Mouse (Mus musculus): ENCODE data around the gene Ocln. TPM values are rescaled to one million over a fixed set of nuclear protein-coding genes. Genes with fewer than 3 reads are reported as not detected.
A peak's percentile ranks its signal among the peaks of the same experiment; 100 is the strongest.
"Not testable (repeated sequence)": the region's sequence is repeated elsewhere in the genome, so short reads cannot be mapped to it uniquely, and the experiment has no call there.

The Ocln gene
- polyA plus RNA-seq, 1 experiment from 2014 or later: 3.7 TPM

GRCm38 (mm10) chr13:100512792-100513191 is 39.7 kb downstream of the Ocln start:
- Histone ChIP-seq H3K9ac (replicated peaks; ENCODE audit: low read depth, low read length) (no peak overlapping the region), H3K9me3 (ENCODE audit: control insufficient read depth, low read length) (no peaks in the 10 kb centered on the region), H3K4me2 (ENCODE audit: low read depth, low read length) (no peak overlapping the region), H3K36me3 (ENCODE audit: control insufficient read depth, insufficient read depth, low read length) (no peaks in the 10 kb centered on the region), H3K4me3 (ENCODE audit: low read depth, low read length) (no peak overlapping the region), H3K27me3 (ENCODE audit: control insufficient read depth, insufficient read depth, low read length) (no peaks in the 10 kb centered on the region), H3K27ac (ENCODE audit: low read depth, low read length) (no peak overlapping the region), H3K4me1 (ENCODE audit: control insufficient read depth, insufficient read depth, low read length) (no peaks in the 10 kb centered on the region)
- 92% methylated on average over 2 of the region's 2 CpGs for WGBS
- no peak for ATAC-seq (ENCODE audit: low read depth)

- H3K9me3 ChIP-seq (ENCODE audit: control insufficient read depth, low read length): no peaks in the 10 kb centered on the region
- no peaks in the 10 kb centered on the region for H3K27me3 ChIP-seq (ENCODE audit: control insufficient read depth, insufficient read depth, low read length)
- H3K4me1 ChIP-seq (ENCODE audit: control insufficient read depth, insufficient read depth, low read length): no peaks in the 10 kb centered on the region
- WGBS: 82% methylated on average over 4 of the region's 4 CpGs
- no peaks in the 10 kb centered on the region for H3K36me3 ChIP-seq (ENCODE audit: control insufficient read depth, insufficient read depth, low read length)
- H3K27ac ChIP-seq (ENCODE audit: low read depth, low read length): no peak overlapping the region
- H3K4me2 ChIP-seq (ENCODE audit: low read depth, low read length): no peak overlapping the region
- H3K9ac ChIP-seq (replicated peaks; ENCODE audit: low read depth, low read length): no peak overlapping the region
- ATAC-seq (ENCODE audit: low read depth): no peak
- no peak overlapping the region for H3K4me3 ChIP-seq (ENCODE audit: low read depth, low read length)
Observed at GRCm38 (mm10) chr13:100511860-100512364, 40.6 kb downstream of the Ocln start.

GRCm38 (mm10) chr13:100511146-100511859 is 41.2 kb downstream of the Ocln start:
- H3K27ac ChIP-seq (ENCODE audit: low read depth, low read length): no peak overlapping the region
- no peaks in the 10 kb centered on the region for H3K36me3 ChIP-seq (ENCODE audit: control insufficient read depth, insufficient read depth, low read length)
- no peaks in the 10 kb centered on the region for H3K9me3 ChIP-seq (ENCODE audit: control insufficient read depth, low read length)
- H3K4me2 ChIP-seq (ENCODE audit: low read depth, low read length): no peak overlapping the region
- no peak overlapping the region for H3K9ac ChIP-seq (replicated peaks; ENCODE audit: low read depth, low read length)
- ATAC-seq (ENCODE audit: low read depth): no peak
- no peaks in the 10 kb centered on the region for H3K4me1 ChIP-seq (ENCODE audit: control insufficient read depth, insufficient read depth, low read length)
- H3K4me3 ChIP-seq (ENCODE audit: low read depth, low read length): no peak overlapping the region
- WGBS: 79% methylated on average over 7 of the region's 7 CpGs
- no peaks in the 10 kb centered on the region for H3K27me3 ChIP-seq (ENCODE audit: control insufficient read depth, insufficient read depth, low read length)

- ATAC-seq (ENCODE audit: low read depth); H3K9me3 ChIP-seq (ENCODE audit: control insufficient read depth, low read length); H3K36me3 ChIP-seq (ENCODE audit: control insufficient read depth, insufficient read depth, low read length); H3K4me3 ChIP-seq (ENCODE audit: low read depth, low read length); H3K4me2 ChIP-seq (ENCODE audit: low read depth, low read length); H3K27ac ChIP-seq (ENCODE audit: low read depth, low read length); H3K9ac ChIP-seq (replicated peaks; ENCODE audit: low read depth, low read length); H3K4me1 ChIP-seq (ENCODE audit: control insufficient read depth, insufficient read depth, low read length); H3K27me3 ChIP-seq (ENCODE audit: control insufficient read depth, insufficient read depth, low read length): not testable (repeated sequence)
Observed at GRCm38 (mm10) chr13:100499625-100500024, 52.9 kb downstream of the Ocln start.

GRCm38 (mm10) chr13:100495337-100495736 is 57.2 kb downstream of the Ocln start:
- no peaks in the 10 kb centered on the region for H3K9me3 ChIP-seq (ENCODE audit: control insufficient read depth, low read length)
- H3K4me3 ChIP-seq (ENCODE audit: low read depth, low read length): no peak overlapping the region
- peaks cover 6% of the 10 kb centered on the region for H3K4me1 ChIP-seq (ENCODE audit: control insufficient read depth, insufficient read depth, low read length)
- WGBS: 87% methylated on average over 4 of the region's 4 CpGs
- no peaks in the 10 kb centered on the region for H3K27me3 ChIP-seq (ENCODE audit: control insufficient read depth, insufficient read depth, low read length)
- no peak overlapping the region for H3K27ac ChIP-seq (ENCODE audit: low read depth, low read length)
- H3K36me3 ChIP-seq (ENCODE audit: control insufficient read depth, insufficient read depth, low read length): no peaks in the 10 kb centered on the region
- no peak for ATAC-seq (ENCODE audit: low read depth)
- no peak overlapping the region for H3K4me2 ChIP-seq (ENCODE audit: low read depth, low read length)
- H3K9ac ChIP-seq (replicated peaks; ENCODE audit: low read depth, low read length): no peak overlapping the region

- not testable (repeated sequence) for H3K36me3 ChIP-seq (ENCODE audit: control insufficient read depth, insufficient read depth, low read length); H3K27ac ChIP-seq (ENCODE audit: low read depth, low read length); H3K27me3 ChIP-seq (ENCODE audit: control insufficient read depth, insufficient read depth, low read length); H3K4me2 ChIP-seq (ENCODE audit: low read depth, low read length); H3K4me3 ChIP-seq (ENCODE audit: low read depth, low read length); H3K4me1 ChIP-seq (ENCODE audit: control insufficient read depth, insufficient read depth, low read length); H3K9me3 ChIP-seq (ENCODE audit: control insufficient read depth, low read length); H3K9ac ChIP-seq (replicated peaks; ENCODE audit: low read depth, low read length); ATAC-seq (ENCODE audit: low read depth)
- 64% methylated on average over 8 of the region's 8 CpGs for WGBS
Observed at GRCm38 (mm10) chr13:100494370-100494769, 58.1 kb downstream of the Ocln start.

- H3K4me2 ChIP-seq (ENCODE audit: low read depth, low read length): no peak overlapping the region
- no peak overlapping the region for H3K9ac ChIP-seq (replicated peaks; ENCODE audit: low read depth, low read length)
- no peaks in the 10 kb centered on the region for H3K9me3 ChIP-seq (ENCODE audit: control insufficient read depth, low read length)
- peaks cover 1% of the 10 kb centered on the region; the same call in 1 of the 2 replicates for H3K36me3 ChIP-seq (ENCODE audit: control insufficient read depth, insufficient read depth, low read length)
- peaks cover 6% of the 10 kb centered on the region for H3K4me1 ChIP-seq (ENCODE audit: control insufficient read depth, insufficient read depth, low read length)
- 77% methylated on average over 8 of the region's 8 CpGs for WGBS
- ATAC-seq (ENCODE audit: low read depth): no peak
- no peak overlapping the region for H3K4me3 ChIP-seq (ENCODE audit: low read depth, low read length)
- no peaks in the 10 kb centered on the region for H3K27me3 ChIP-seq (ENCODE audit: control insufficient read depth, insufficient read depth, low read length)
- no peak overlapping the region for H3K27ac ChIP-seq (ENCODE audit: low read depth, low read length)
Observed at GRCm38 (mm10) chr13:100493313-100493712, 59.2 kb downstream of the Ocln start.

GRCm38 (mm10) chr13:100492061-100492787 is 60.3 kb downstream of the Ocln start, which contains the start of gene Gtf2h2:
TSS of gene Gtf2h2 (minus strand) at chr13:100492579.
- Histone ChIP-seq H3K4me2 (ENCODE audit: low read depth, low read length) (peak within 1 kb of the TSS; percentile 61), H3K4me1 (ENCODE audit: control insufficient read depth, insufficient read depth, low read length) (peaks cover 6% of the 10 kb centered on the region), H3K4me3 (ENCODE audit: low read depth, low read length) (peak within 1 kb of the TSS; percentile 88), H3K9ac (replicated peaks; ENCODE audit: low read depth, low read length) (peak within 1 kb of the TSS; percentile 74), H3K27me3 (ENCODE audit: control insufficient read depth, insufficient read depth, low read length) (no peaks in the 10 kb centered on the region), H3K9me3 (ENCODE audit: control insufficient read depth, low read length) (no peaks in the 10 kb centered on the region), H3K36me3 (ENCODE audit: control insufficient read depth, insufficient read depth, low read length) (peaks cover 10% of the 10 kb centered on the region; the same call in 1 of the 2 replicates), H3K27ac (ENCODE audit: low read depth, low read length) (peak within 1 kb of the TSS; percentile 85)
- ATAC-seq (ENCODE audit: low read depth): peak; percentile 89
- under 1% methylated on average over 51 of the region's 51 CpGs for WGBS

DNA sequence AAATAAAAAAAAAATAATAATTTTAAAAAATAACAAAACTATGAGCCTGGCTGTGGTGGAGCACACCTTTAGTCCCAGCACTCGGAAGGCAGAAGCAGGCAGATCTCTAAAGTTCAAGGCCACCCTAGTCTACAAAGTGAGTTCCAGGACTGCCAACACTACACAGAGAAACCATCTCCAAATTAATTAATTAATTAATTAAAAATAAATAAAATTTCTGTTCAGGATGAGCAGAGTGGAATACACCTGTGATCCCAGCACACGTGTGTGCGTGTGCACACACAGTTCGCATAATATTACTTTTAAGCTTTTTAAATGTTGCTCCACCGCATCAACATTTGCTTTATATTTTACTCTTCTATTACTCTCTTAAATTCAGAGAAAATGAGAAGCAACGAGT is 60.9 kb downstream of the Ocln start:
- Histone ChIP-seq H3K4me3 (ENCODE audit: low read depth, low read length) (peak overlapping the region; percentile 88), H3K4me1 (ENCODE audit: control insufficient read depth, insufficient read depth, low read length) (peaks cover 6% of the 10 kb centered on the region), H3K9ac (replicated peaks; ENCODE audit: low read depth, low read length) (peak overlapping the region; percentile 74), H3K9me3 (ENCODE audit: control insufficient read depth, low read length) (no peaks in the 10 kb centered on the region), H3K4me2 (ENCODE audit: low read depth, low read length) (peak overlapping the region; percentile 61), H3K36me3 (ENCODE audit: control insufficient read depth, insufficient read depth, low read length) (peaks cover 15% of the 10 kb centered on the region), H3K27ac (ENCODE audit: low read depth, low read length) (peak overlapping the region; percentile 85; the same call in 1 of the 2 replicates), H3K27me3 (ENCODE audit: control insufficient read depth, insufficient read depth, low read length) (no peaks in the 10 kb centered on the region)
- WGBS: 15% methylated on average over 6 of the region's 6 CpGs
- ATAC-seq (ENCODE audit: low read depth): peak; percentile 42; the same call in 1 of the 2 replicates

All from neural tube, embryonic 14.5 days (tissue).